Mouse (Mus musculus): ENCODE data around the gene Deaf1.

DNA sequence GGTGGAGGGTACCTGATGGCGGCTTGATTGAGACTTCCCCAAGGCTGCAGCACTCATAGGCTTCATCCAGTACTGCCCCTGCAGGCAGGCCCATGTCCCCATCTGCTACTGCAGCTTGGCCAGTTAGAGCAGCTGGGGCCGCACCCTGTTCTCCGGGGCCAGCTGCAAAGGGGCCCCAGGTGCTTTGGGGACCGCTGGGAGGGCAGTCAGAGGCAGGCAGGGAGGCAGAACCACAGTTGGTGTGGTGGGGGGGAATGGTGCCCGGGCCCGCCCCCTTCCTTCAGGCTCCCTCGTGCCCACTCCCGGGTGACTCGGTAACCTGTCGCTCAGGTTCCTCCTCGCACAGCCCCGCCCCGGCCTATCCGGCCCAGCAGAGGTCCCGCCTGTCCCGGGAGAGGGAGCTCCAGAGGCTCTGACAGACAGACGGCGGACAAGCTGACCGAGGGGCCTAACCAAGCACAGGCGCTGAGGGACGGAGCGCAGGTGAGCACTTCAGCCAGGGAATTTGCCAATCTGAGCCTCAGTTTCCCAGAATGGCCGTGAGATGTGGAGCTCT lies 11.2 kb upstream of the Deaf1 start, which contains the start of gene Eps8l2:
- TF ChIP-seq CTCF (IDR thresholded peaks at IDR 0.05; ENCODE audit: insufficient read depth, low read length) (no peak), POLR2A (IDR thresholded peaks at IDR 0.05; ENCODE audit: borderline replicate concordance, extremely low read depth, low read depth, low read length) (peak; percentile 72; the same call in 1 of the 2 replicates)

Data from lung, adult 2 months (tissue).